Mouse (Mus musculus) kidney, postnatal 36 days (tissue): Measurements from ENCODE around the gene Kctd2.
"Not testable (repeated sequence)": the region's sequence is repeated elsewhere in the genome, so short reads cannot be mapped to it uniquely, and the experiment has no call there.

Experiments
- DNase-seq, 2 experiments: peaks; one replicate each; pipeline ENCODE4 v3.0.0; 2021 to 2022; ENCODE audit warnings: mixed read lengths in 2 of 2

The Kctd2 gene

DNA sequence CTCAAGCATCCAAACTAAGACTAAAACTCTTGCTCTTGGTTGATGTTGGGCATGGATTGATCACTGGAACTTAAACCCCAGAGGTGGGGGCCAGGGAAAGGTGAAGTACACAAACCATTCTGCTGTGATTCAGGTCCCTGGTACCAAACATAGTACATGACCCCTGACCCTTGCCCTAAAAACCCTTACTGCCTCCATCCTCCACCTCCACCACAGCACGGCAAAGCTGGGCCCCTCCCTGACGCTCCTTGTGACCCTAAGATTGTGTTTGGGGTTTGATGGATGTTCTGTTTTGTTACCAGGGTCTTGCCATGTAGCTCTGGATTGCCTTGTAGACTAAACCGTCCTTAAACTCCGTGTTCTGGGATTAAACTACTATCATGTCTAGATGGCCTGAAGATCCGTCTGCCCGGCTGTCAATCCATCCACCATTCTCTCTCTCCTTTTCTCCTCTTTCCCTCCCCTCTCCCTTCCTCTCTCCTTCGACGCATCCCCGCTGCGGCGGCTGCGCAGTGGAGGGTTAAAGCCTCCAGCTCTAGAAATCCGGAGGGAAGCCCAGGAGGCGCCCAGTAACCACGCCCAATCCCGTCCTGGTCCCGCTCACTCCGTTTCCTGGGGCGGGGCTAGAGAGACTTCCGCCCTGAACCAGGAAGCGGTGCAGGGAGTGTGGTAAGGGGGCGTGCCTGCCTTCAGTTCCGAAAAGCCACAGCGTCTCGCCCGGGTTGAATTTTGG, 55.3 kb downstream of the Kctd2 start, which contains the start of gene Armc7:
Armc7 (plus strand) TSS at position 643 of the 733 bp plus-strand sequence.
- DNase-seq: peak; percentile 96 to 97

DNA sequence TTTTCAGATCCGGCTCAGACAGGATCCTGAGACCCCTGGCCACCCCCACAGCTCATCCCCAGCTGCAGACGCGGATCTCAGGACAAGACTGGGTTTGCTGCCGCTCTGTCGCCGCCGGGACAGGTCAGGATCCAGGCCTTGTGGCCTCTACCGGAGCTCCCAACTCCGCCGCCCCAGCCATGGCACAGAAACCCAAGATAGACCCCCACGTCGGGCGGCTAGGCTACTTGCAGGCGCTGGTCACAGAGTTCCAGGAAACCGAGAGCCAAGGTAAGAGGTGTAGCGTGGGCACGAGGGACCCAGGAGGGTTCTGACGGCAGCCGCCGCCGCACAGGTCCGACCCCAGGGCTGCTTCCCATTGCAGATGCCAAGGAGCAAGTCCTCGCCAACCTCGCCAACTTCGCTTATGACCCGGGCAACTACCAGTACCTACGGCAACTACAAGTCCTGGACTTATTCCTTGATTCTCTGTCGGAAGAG, 55.9 kb downstream of the Kctd2 start:
- no peak for DNase-seq

DNA sequence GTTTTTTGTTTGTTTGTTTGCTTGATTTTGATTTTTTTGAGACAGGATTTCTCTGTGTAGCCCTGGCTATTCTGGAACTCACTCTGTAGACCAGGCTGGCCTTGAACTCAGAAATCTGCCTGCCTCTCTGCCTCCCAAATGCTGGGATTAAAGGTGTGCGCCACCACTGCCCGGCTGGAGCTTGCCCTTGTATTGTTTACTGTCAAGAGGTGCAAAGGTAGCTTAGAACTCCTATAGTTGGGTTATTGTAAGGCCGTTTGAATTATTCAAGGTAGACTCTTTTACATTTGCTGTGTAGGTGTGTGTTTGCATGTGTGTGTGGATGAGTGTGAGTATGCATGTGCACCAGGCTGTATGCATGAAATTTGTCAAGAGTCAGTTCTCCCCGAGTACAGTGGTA, 56.7 kb downstream of the Kctd2 start:
- not testable (repeated sequence) for DNase-seq

DNA sequence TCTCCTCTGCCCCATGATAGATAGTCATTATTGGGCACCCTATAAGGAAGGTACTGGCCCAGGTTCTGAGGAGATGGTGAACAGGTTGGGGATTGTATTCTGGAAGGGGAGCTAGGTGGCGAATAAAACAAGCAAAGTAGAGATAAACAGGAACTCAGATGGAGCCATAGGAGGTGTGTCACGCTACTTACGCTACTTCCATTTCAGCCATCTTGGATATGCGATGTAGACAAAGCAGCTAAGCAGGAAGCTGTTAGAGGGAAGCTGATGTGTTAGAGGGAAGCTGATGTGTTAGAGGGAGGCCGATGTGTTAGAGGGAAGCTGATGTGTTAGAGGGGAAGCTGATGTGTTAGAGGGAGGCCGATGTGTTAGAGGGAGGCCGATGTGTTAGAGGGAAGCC, 57.5 kb downstream of the Kctd2 start:
- DNase-seq: not testable (repeated sequence)

DNA sequence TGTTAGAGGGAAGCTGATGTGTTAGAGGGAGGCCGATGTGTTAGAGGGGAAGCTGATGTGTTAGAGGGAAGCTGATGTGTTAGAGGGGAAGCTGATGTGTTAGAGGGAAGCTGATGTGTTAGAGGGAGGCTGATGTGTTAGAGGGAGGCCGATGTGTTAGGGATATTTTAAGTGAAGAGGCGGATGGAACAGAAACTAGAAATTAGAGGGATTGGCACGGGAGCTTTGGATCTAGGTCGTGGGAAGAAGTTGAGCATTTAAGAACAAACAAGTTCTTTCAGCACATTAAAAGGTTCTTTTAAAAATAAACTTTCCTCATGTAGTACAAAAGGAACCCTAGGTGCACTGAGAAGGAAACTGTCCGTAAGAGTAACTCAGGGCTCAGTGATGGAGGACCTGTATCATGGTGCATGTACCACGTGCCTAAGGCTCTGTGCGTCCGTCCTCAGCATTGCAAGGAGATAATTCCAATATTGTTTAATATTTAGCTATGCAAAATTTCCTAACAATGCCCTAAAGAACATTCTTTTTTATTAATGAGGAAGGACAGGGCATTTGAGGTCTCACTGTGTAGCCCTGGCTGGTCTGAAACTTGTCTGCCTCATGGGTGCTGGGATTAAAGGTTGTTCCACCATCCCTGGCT, 58.5 kb downstream of the Kctd2 start:
- no peak for DNase-seq
